Mouse (Mus musculus) induced T-regulatory cell, adult 2 months (primary cell): ENCODE data around the gene Gm20696.
A peak's percentile ranks its signal among the peaks of the same experiment; 100 is the strongest.

Experiments
- DNase-seq: peaks from one replicate; pipeline ENCODE4 v3.0.0-alpha.2; 2012; ENCODE audit warnings: low read depth

Gene Gm20696

GRCm38 (mm10) chr6:99624542-99624941, 42.1 kb downstream of the Gm20696 start:
- DNase-seq: no peak

- no peak for DNase-seq
Observed at GRCm38 (mm10) chr6:99623641-99624040, 43.0 kb downstream of the Gm20696 start.

GRCm38 (mm10) chr6:99621167-99621566, 45.4 kb downstream of the Gm20696 start:
- DNase-seq: no peak

GRCm38 (mm10) chr6:99620471-99620870, 46.1 kb downstream of the Gm20696 start:
- DNase-seq: no peak

- DNase-seq: no peak
Observed at GRCm38 (mm10) chr6:99619964-99620363, 46.6 kb downstream of the Gm20696 start.

- no peak for DNase-seq
Observed at GRCm38 (mm10) chr6:99619466-99619865, 47.1 kb downstream of the Gm20696 start.

- no peak for DNase-seq
Observed at GRCm38 (mm10) chr6:99617867-99618266, 48.7 kb downstream of the Gm20696 start.

- DNase-seq: no peak
Observed at GRCm38 (mm10) chr6:99617415-99617814, 49.2 kb downstream of the Gm20696 start.

GRCm38 (mm10) chr6:99615272-99615751, 51.3 kb downstream of the Gm20696 start:
- DNase-seq: no peak

GRCm38 (mm10) chr6:99614566-99615271, 51.9 kb downstream of the Gm20696 start:
- DNase-seq: no peak

GRCm38 (mm10) chr6:99611866-99612265, 54.7 kb downstream of the Gm20696 start:
- DNase-seq: peak; percentile 6

GRCm38 (mm10) chr6:99610454-99611427, 55.9 kb downstream of the Gm20696 start:
- DNase-seq: no peak

- DNase-seq: no peak
Observed at GRCm38 (mm10) chr6:99606079-99606478, 60.5 kb downstream of the Gm20696 start.

- no peak for DNase-seq
Observed at GRCm38 (mm10) chr6:99604758-99605157, 61.8 kb downstream of the Gm20696 start.

- DNase-seq: no peak
Observed at GRCm38 (mm10) chr6:99602434-99602833, 64.2 kb downstream of the Gm20696 start.

GRCm38 (mm10) chr6:99600886-99601285, 65.7 kb downstream of the Gm20696 start:
- DNase-seq: no peak

- peak; percentile 67 for DNase-seq
Observed at GRCm38 (mm10) chr6:99600168-99600793, 66.3 kb downstream of the Gm20696 start.

- no peak for DNase-seq
Observed at GRCm38 (mm10) chr6:99599651-99600050, 66.9 kb downstream of the Gm20696 start.

- no peak for DNase-seq
Observed at GRCm38 (mm10) chr6:99599229-99599628, 67.4 kb downstream of the Gm20696 start.

GRCm38 (mm10) chr6:99577040-99577439, 89.6 kb downstream of the Gm20696 start:
- no peak for DNase-seq

- no peak for DNase-seq
Observed at GRCm38 (mm10) chr6:99575633-99576032, 91.0 kb downstream of the Gm20696 start.

GRCm38 (mm10) chr6:99573343-99573742, 93.3 kb downstream of the Gm20696 start:
- DNase-seq: peak; percentile 7
